Mouse (Mus musculus) gastrocnemius, postnatal 4 days (tissue): Measurements from ENCODE around the gene Aatf. TPM values are rescaled to one million over a fixed set of nuclear protein-coding genes. Genes with fewer than 3 reads are reported as not detected.
A peak's percentile ranks its signal among the peaks of the same experiment; 100 is the strongest.
"Not testable (repeated sequence)": the region's sequence is repeated elsewhere in the genome, so short reads cannot be mapped to it uniquely, and the experiment has no call there.

ENCODE experiments used
- DNase-seq, 2 experiments: peaks; one replicate each; pipeline ENCODE4 v3.0.0; 2021 to 2022; ENCODE audit warnings: low spot score in 2 of 2, mixed read lengths in 2 of 2
- total RNA-seq, 2 experiments: library from RNA; stranded (reverse); gene quantifications; 2 replicates each; pipeline ENCODE4 v1.2.3; 2021

The Aatf gene
- total RNA-seq, 2 experiments from 2014 or later = 19.6 to 20.7 TPM

- no peak for DNase-seq
Measured at GRCm38 (mm10) chr11:84442554-84443331, 70.6 kb downstream of the Aatf start.

- DNase-seq = no peak
Measured at GRCm38 (mm10) chr11:84440402-84440801, 72.9 kb downstream of the Aatf start.

- no peak for DNase-seq
Measured at GRCm38 (mm10) chr11:84434879-84435278, 78.4 kb downstream of the Aatf start.

- no peak for DNase-seq
Measured at GRCm38 (mm10) chr11:84430336-84430735, 83.0 kb downstream of the Aatf start.

DNA sequence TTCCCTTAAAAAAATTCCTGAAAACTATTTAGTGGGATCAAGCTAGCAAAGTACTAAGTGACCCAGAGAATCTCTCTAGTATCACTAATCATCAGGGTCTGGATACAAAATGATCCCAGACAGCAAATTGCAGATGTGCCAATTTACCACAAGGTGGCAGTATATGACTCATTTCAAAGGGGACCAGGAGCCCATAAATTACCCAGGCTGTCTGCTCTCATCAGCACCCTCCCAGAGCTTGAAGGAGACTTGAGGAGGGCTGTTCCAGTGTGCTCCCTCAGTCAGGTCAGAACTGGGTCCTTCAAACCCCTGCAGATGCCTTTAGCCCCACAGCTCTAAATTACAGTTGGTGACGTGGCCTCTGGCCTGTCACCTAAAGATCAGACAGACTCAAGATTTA lies 83.7 kb downstream of the Aatf start:
- no peak for DNase-seq

DNA sequence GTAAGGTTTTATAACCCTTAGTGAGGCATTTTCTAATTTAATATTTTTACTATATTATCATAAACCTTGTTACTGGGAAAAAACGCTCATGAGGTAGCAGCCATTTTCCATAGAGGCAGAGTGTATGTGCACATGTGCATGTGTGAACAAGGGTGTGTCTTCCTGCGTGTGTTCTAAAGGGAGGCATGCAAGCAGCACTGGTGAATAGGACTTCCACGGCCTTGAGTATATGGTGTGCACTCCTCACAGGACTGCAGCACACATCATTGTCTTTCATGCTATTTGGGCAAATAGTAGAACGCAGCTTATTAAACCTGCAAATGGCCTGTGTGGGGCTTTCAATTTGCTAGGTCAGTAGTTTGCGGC lies 86.7 kb downstream of the Aatf start:
- DNase-seq = no peak

GRCm38 (mm10) chr11:84425736-84426632 lies 87.3 kb downstream of the Aatf start:
- no peak for DNase-seq

DNA sequence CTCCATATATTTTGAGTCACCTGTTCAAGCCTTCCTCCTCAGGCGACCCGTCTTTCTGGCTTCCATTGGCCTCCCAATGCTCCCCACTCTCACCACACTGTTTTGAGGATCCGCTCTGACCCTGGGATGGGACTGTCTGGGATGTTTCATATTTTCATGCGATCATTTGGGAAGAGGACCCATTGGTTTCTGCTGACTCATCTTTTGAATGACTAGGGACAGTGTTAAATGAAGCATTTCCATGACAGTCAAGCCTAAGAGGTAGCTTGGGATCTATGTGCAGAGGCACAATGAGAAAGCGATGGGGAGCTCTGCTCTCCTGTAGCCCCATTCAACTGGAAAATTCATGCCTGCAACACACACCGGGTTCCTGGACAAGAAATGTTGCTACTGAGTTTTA lies 92.5 kb downstream of the Aatf start:
- no peak for DNase-seq

GRCm38 (mm10) chr11:84413111-84413510 lies 100.2 kb downstream of the Aatf start:
- no peak for DNase-seq

GRCm38 (mm10) chr11:84412201-84412934 lies 101.0 kb downstream of the Aatf start:
- DNase-seq = no peak

GRCm38 (mm10) chr11:84411642-84412018 lies 101.7 kb downstream of the Aatf start:
- DNase-seq = no peak

- no peak for DNase-seq
Measured at GRCm38 (mm10) chr11:84410879-84411641, 102.3 kb downstream of the Aatf start.

- DNase-seq = no peak
Measured at GRCm38 (mm10) chr11:84410383-84410782, 102.9 kb downstream of the Aatf start.

- DNase-seq = no peak
Measured at GRCm38 (mm10) chr11:84406733-84407132, 106.6 kb downstream of the Aatf start.

GRCm38 (mm10) chr11:84395010-84395409 lies 118.3 kb downstream of the Aatf start:
- no peak for DNase-seq

DNA sequence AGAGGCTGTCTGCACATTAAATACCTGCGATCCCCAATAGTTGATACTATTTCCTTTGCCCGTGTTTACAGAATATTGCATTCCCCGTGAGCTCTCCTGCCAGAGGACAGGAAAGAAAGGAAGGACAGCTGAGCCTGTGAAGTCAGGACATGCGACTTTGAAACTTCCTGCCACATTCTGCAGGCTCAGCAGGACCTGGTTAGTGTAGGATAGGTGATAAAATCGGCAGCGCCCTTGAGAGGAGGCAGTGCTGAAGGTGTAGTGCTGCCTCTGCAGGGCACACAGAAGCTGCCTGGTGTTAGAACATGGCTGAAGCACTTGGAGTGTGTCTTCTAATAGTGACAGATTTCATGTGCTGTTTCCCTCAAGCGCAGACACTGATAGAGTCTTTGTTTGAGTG lies 119.8 kb downstream of the Aatf start:
- no peak for DNase-seq

DNA sequence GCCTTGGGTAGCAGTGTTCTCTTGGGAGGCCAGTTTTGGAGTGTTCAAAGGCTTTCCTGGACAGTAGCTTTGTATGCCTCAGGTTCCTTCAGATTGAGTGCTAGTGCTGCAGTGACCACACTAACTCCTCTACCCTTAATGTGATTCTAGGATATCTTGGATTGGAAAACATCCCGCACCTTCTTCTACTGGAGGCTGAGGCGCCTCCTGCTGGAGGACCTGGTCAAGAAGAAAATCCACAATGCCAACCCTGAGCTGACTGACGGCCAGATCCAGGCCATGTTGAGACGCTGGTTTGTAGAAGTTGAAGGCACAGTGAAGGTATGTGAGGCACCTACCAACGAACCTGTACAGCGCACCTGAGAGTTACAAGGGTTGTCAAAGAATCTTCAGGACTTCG lies 121.3 kb downstream of the Aatf start:
- DNase-seq = not testable (repeated sequence)

- no peak for DNase-seq
Measured at GRCm38 (mm10) chr11:84391126-84391525, 122.2 kb downstream of the Aatf start.

DNA sequence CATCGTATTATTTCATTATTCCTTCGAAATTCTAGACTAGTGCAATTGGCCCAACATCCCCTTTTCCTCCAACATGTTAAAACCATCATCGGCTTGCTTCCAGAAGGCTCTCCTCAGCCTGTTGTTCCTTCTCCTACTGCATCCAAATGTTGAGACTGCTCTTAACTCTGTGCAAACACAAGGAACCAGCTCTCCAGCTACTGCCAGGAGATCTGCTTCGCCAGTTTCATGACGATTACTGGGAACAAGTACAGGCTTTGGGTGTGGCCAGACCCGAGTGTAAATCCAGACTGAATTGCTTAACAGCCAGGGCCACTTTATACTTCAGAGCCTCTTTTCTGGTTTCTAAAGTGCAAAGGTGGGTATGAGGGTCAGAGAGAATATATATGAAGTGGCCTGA lies 124.0 kb downstream of the Aatf start:
- peak in 1 of 2 experiments; percentile 33 for DNase-seq

GRCm38 (mm10) chr11:84383891-84384290 lies 129.4 kb downstream of the Aatf start:
- DNase-seq = no peak

DNA sequence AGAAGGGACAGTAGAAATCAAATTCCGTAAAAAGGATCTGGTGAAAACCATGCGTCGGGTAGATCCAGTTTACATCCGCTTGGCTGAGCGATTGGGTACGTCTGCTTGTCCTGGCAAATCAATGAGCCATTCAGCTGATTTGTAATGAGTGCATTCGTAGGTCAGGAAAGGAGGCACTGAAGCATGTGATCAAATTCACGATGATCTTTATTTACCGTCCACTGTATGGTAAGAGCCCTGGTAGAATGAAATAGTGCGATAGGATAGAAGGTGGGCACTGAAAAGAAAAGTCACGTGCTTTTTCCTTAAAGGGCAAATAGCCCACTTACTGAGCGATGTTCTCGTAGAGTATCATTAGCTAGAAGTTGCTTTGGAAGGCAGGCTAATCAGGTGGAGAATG lies 130.9 kb downstream of the Aatf start:
- no peak for DNase-seq
